Mouse (Mus musculus): ENCODE measurements around the gene Tmem129. TPM values are rescaled to one million over a fixed set of nuclear protein-coding genes. Genes with fewer than 3 reads are reported as not detected.

The Tmem129 gene
- total RNA-seq (2023) = 10 to 100 TPM; 13.9 to 16.2 TPM

GRCm38 (mm10) chr5:33657787-33658663, at the start of gene Tmem129, which contains the start of gene Tacc3:
Gene Tmem129 (minus strand): TSS chr5:33658416.
Gene Tacc3 (plus strand): TSS chr5:33658128.

GRCm38 (mm10) chr5:33651921-33652782, 6.1 kb downstream of the Tmem129 start, which contains the start of gene Slbp:
Gene Slbp (minus strand): TSS chr5:33652574.

GRCm38 (mm10) chr5:33629301-33629987, 28.8 kb downstream of the Tmem129 start, which contains the start of the genes Fam53a and Gm9903:
Gene Fam53a (minus strand): TSS chr5:33629635.
Gene Gm9903 (plus strand): TSS chr5:33629925.

Other genes with a start within 250 kb of the Tmem129 start
- gene Nkx1-1, start 224.4 kb downstream of the Tmem129 start, total RNA-seq (2023) = not detected
- 10 to 100 TPM; 29.5 to 44.6 TPM for gene Fam53a, start 28.8 kb downstream of the Tmem129 start, total RNA-seq (2023)
- 1 to 10 TPM; 1.4 to 1.9 TPM for gene Gm9903, start 28.5 kb downstream of the Tmem129 start, total RNA-seq (2023)
- 100 to 1,000 TPM in 1 of 2 experiments, 10 to 100 TPM in 1; 99.8 to 104 TPM for gene Slbp, start 5.8 kb downstream of the Tmem129 start, total RNA-seq (2023)
- 10 to 100 TPM; 12.1 to 15.6 TPM for gene Tacc3, start 288 bp downstream of the Tmem129 start, total RNA-seq (2023)
- not detected for gene Fgfr3, start 63.3 kb upstream of the Tmem129 start, total RNA-seq (2023)
- 10 to 100 TPM; 71.4 to 71.6 TPM for gene Letm1, start 124.4 kb upstream of the Tmem129 start, total RNA-seq (2023)
- gene Nsd2, start 162.3 kb upstream of the Tmem129 start, total RNA-seq (2023) = 10 to 100 TPM; 38.7 to 41.9 TPM